Mouse (Mus musculus) layer of hippocampus, postnatal 25 days (tissue): ENCODE measurements around the gene Tmem140. TPM values are rescaled to one million over a fixed set of nuclear protein-coding genes. Genes with fewer than 3 reads are reported as not detected.

ENCODE experiments used
- DNase-seq, 2 experiments: peaks; one replicate each; pipeline ENCODE4 v3.0.0; 2022; ENCODE audit warnings: mixed read lengths in 2 of 2, low spot score in 1 of 2; ENCODE audit errors: extremely low spot score in 1 of 2
- total RNA-seq, 2 experiments: library from RNA; stranded (reverse); gene quantifications; 2 replicates each; pipeline ENCODE4 v1.2.3; 2021

Gene Tmem140
- total RNA-seq, 2 experiments from 2014 or later, result 1.9 to 2.0 TPM

GRCm38 (mm10) chr6:34875268-34875761 lies 12.4 kb downstream of the Tmem140 start:
- DNase-seq, result peak in 1 of 2 experiments; percentile 16

DNA sequence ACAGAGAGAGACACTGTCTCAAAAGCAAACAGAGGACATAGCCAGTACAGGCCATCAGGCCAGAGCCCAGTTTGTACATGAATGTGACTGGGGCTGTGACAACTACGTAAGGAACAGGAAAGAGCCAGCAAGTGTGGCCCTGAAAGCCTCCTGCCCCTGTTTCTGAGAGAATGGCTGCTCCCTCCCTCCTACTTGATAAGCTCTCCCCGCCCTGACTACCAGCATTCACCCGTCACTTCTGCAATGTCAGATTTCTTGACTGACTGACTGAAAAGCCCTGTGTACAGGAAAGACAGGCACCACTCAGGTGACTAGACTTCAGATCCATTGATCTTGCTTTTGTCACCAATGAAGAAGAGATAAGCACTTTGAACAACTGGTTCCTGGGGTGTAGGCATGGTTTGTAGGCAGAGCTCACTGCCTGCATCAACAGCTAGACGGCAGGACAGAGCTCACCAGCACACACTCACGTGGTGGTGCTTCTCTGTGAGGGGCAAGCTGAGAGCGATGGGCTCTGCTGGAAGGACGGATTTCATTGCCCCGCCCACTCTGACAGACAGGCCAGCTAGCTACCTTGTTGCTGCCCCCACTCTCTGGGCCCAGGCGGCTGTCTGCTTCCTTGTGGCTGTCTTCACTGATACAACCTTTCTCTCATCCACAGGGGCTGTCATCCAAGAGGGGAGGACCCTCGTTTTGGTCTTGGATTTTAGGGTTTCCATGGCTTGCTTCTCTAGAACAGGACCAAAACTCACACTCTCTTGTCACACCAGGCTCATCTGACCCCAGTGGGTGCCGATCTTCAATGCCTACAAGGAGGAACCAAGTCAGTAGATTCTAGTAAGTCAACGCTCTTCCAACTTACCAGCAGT lies 13.3 kb downstream of the Tmem140 start:
- DNase-seq, result peak in 1 of 2 experiments; percentile 3

DNA sequence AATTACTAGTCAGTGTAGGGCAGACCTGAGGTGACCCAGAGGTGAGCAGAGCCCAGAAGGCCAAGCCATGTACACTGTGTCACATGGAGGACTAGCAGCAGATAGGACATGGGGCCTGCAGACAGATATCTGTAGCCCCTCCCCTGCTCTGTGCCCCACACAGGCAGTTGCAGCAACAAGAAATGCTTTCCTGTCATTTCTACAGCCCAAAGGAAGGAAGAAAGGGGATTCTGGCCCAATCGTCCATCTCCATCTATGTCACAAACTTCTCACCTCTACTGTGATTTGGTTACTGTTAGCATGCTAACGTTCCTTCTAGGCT lies 13.8 kb downstream of the Tmem140 start:
- DNase-seq, result no peak

DNA sequence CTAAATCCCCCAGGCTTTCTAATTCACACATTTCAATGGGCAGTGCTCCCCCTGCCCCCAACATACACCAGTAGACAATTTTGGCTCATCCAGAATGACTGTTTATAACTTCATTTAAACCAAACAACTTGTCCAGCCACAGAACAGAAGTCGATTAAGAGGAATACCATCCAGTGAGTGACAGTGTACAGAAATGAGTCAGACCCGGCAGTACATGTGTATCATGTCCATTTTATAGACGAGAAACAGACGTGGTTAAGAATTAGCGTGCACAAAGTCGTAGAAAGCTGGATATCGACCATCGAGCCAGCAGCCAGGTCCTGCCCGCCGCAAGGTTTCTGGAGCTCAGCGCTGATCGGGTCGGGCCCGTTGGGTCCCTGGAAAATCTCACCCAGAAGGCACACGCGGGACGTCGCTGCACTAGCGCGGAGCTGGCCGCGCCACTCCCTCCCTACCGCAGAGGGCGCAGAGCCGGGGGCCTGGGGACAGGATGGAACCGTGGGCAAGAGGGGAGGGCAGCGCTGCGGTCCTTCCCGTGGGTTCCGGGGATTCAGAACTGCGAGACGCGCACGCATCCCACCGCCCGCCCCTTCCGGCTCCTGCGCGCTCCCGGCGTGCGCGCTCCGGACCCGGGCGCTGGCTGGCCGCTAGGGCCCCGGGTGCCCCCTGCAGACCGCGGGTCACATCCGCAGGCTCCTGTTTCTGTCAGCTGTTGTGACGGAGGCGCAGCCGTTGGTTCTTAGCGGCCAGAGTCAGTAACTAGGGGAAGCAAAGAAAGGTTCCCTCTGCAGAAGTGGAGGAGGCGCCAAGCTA lies 14.8 kb downstream of the Tmem140 start, which contains the start of gene Cyren:
Cyren (minus strand) TSS at position 552 of the 813 bp plus-strand sequence.
- peak; percentile 77 to 83 for DNase-seq

- no peak for DNase-seq
Observed at GRCm38 (mm10) chr6:34879101-34879740, 16.3 kb downstream of the Tmem140 start.

DNA sequence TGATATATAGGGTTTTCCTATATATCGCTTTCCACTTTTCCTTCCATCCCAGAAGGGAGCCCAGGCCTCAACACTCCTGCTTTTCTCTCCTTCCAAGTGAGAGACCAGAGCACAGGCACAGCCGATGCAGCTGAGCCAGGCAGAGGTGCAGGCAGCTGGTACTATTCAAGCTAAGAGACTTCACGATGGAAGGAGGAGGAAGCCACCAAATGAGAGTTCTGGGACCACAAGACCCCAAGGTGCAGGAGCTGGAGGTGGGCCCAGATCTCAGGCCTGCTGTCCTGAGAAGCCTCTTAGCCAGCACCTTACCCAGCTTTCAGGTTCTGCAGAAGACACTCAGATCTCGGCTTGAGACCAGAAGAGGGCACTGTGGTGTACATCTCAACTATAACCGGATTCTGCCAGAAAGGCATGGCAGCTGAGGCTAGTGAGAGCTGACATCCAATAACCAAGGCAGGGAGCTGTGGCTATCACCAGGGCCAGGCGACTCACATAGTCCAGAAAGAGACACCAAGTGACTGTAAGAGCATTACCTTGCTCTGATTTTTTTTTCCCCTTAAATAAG lies 17.0 kb downstream of the Tmem140 start:
- DNase-seq, result peak in 1 of 2 experiments; percentile 49

- no peak for DNase-seq
Observed at GRCm38 (mm10) chr6:34884724-34885123, 21.8 kb downstream of the Tmem140 start.

- no peak for DNase-seq
Observed at GRCm38 (mm10) chr6:34887131-34887850, 24.3 kb downstream of the Tmem140 start.

GRCm38 (mm10) chr6:34889185-34889584 lies 26.2 kb downstream of the Tmem140 start:
- DNase-seq, result no peak

- no peak for DNase-seq
Observed at GRCm38 (mm10) chr6:34895569-34895968, 32.6 kb downstream of the Tmem140 start.

DNA sequence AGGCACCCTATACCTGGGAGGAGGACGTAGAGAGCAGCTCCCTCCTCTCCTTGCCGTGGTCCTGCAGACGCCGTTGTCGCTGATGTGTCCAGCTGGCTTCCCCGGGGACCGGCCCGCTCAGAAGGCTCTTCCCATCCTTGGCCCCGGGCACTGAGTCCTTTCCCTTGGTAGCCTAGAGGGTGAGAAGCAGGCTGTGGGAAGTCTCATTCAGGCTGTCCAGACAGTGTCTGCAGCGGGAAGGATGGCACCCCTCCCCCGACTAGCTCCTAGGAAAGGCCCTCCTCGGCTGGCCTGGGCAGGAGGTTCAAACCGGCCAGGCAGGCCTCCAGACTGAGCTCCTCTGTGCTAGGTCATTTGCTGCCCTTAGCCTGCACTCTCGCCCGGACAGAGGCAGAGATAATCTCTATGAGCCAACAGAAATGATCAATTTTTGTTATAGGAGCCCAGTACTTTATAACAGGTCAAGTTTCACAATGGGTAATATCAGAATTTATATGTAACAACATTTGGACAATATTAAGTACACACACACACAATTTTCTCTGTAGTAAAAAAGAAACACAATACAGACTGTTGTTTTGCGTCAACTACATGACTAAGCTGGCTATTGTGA lies 33.3 kb downstream of the Tmem140 start:
- DNase-seq, result no peak

DNA sequence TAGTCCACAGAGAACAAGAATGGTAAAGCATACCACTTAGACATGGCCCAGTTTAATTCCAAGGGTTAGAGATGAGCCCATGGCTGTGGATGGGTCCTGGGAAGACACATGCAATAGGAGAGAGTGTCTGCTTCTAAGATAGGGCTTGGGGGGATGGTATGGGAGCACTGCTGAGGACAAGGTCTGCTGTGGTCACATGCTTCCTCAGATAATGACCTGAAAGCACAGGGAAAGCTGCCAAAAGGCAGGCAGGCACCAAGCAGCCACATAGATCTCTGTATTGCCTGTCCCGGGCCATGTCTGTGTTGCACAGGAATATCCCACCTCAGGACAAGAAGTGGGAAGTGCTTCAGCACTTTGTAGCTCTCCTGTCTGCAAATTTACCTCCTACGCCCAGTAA lies 36.2 kb downstream of the Tmem140 start:
- no peak for DNase-seq

DNA sequence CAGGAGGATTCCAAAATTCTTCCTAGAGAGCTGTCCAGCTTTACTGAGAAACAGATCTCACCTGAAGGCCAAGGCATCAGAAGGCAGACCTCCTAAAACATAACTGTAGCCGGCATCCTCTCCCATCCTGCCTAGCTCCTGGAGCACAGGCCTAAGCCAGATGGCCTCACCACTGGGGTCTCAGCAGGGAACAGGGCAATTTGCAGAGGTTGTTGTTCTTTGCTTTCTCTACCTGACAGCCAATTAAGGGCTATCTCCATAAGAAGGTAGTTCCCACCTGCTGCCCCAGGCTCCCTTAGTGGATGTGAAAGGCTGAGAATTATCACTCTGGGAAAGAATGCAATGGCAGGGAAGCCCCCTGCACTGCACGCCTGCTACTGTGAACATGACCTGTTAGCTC lies 38.0 kb downstream of the Tmem140 start:
- no peak for DNase-seq

DNA sequence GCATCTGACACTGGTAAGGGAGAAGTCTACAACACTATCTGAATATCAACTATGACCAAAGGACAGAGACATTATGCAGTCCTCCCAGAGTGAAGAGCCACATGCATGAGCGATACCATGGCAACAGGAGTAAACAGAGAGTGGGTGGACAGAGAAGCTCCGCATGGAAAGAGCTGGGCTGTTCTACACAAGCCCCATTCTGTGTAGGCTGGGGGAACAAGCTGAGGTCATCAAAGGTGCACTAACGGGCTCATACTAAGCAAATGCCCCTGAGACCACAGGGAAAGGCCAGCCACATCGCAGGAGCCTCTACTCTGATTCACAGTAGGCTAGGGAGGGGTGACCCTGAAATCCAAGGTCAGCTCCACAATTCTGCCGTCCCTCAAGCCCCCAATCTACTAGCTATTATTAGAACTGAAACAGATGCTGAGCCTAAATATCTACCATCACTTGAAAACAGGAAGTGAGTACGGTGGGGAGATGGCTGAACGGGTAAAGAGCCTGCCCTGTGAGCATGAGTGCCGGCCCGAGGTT lies 39.0 kb downstream of the Tmem140 start:
- DNase-seq, result no peak

GRCm38 (mm10) chr6:34902578-34902977 lies 39.6 kb downstream of the Tmem140 start:
- DNase-seq, result no peak

GRCm38 (mm10) chr6:34903441-34903840 lies 40.5 kb downstream of the Tmem140 start:
- DNase-seq, result no peak

GRCm38 (mm10) chr6:34903851-34904250 lies 40.9 kb downstream of the Tmem140 start:
- no peak for DNase-seq

GRCm38 (mm10) chr6:34904361-34904760 lies 41.4 kb downstream of the Tmem140 start:
- DNase-seq, result no peak

DNA sequence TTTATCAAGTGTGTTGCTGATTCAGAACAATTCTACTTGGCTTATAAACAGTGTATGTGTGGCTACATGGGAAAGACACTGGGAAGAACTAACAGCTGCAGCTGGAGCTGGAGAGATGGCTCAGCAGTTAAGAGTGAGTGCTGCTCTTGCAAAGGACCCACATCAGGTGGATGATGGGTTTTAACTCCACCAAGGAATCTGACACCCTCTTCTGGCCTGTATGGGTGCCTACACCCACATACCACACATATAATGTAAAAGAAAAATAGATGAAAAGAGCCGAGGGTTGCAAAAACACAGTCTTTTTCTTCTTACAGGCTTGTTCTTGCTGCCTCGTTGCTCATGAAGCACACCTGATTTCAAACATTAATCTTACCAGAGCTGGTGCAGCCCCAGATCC lies 43.2 kb downstream of the Tmem140 start:
- DNase-seq, result no peak
